Comparison of ENCODE assay signal across 8 mouse cellular contexts in genomic region chr8:80869881-80870328, GRCm38 (mm10). TPM values are rescaled to one million over a fixed set of nuclear protein-coding genes. Genes with fewer than 3 reads are reported as not detected.
DNase-seq lines count a peak whose midpoint lies in the region; ATAC-seq and TF ChIP-seq lines count a peak whose summit lies in the region.

No protein-coding gene starts in this region.

- H3K27me3 ChIP-seq in liver, embryonic 13.5 days: no peaks in the 10 kb centered on the region
- H3K27me3 ChIP-seq in liver, embryonic 11.5 days (replicated peaks; ENCODE audit: control insufficient read depth, insufficient read depth, low read length): no peaks in the 10 kb centered on the region
- no peaks in the 10 kb centered on the region for H3K27me3 ChIP-seq in hindbrain, embryonic 14.5 days (ENCODE audit: control insufficient read depth, insufficient read depth, low read length)
- H3K27me3 ChIP-seq in midbrain, postnatal 0 days (ENCODE audit: insufficient read depth, low read length): no peaks in the 10 kb centered on the region

- H3K9ac ChIP-seq in liver, embryonic 13.5 days: peak overlapping the region; percentile 41; the same call in 1 of the 2 replicates
- no peak overlapping the region for H3K9ac ChIP-seq in liver, embryonic 11.5 days (ENCODE audit: low read depth, low read length)
- no peak overlapping the region for H3K9ac ChIP-seq in hindbrain, embryonic 14.5 days
- no peak overlapping the region for H3K9ac ChIP-seq in midbrain, postnatal 0 days (replicated peaks; ENCODE audit: low read length, poor library complexity, severe bottlenecking)

- WGBS in liver, embryonic 13.5 days (ENCODE audit: insufficient replicate concordance): 83% methylated on average over 11 of the region's 11 CpGs
- WGBS in liver, embryonic 11.5 days: 80% methylated on average over 11 of the region's 11 CpGs
- 51% methylated on average over 11 of the region's 11 CpGs for WGBS in hindbrain, embryonic 14.5 days
- 42% methylated on average over 11 of the region's 11 CpGs for WGBS in midbrain, postnatal 0 days

- peak overlapping the region; percentile 82 for H3K27ac ChIP-seq in liver, embryonic 13.5 days
- H3K27ac ChIP-seq in liver, embryonic 11.5 days (ENCODE audit: low read depth, low read length): no peak overlapping the region
- peak overlapping the region; percentile 71 for H3K27ac ChIP-seq in hindbrain, embryonic 14.5 days
- H3K27ac ChIP-seq in midbrain, postnatal 0 days (ENCODE audit: low read depth, low read length): 0 out of 2 replicates have a peak overlapping the region, but pooled peaks have one; percentile 4

- ATAC-seq in liver, embryonic 13.5 days (ENCODE audit: low read depth): no peak
- ATAC-seq in liver, embryonic 11.5 days (replicated peaks; ENCODE audit: low FRiP score): no peak
- peak; percentile 42; the same call in 1 of the 2 replicates for ATAC-seq in hindbrain, embryonic 14.5 days (ENCODE audit: low FRiP score)
- ATAC-seq in midbrain, postnatal 0 days (ENCODE audit: low FRiP score): peak; percentile 32; the same call in 1 of the 2 replicates

- H3K36me3 ChIP-seq in liver, embryonic 13.5 days: peaks cover 17% of the 10 kb centered on the region
- H3K36me3 ChIP-seq in liver, embryonic 11.5 days (ENCODE audit: control insufficient read depth, insufficient read depth, low read length): peaks cover under 1% of the 10 kb centered on the region; the same call in 1 of the 2 replicates
- no peaks in the 10 kb centered on the region for H3K36me3 ChIP-seq in hindbrain, embryonic 14.5 days (replicated peaks; ENCODE audit: control insufficient read depth, insufficient read depth)
- H3K36me3 ChIP-seq in midbrain, postnatal 0 days (ENCODE audit: insufficient read depth, low read length): no peaks in the 10 kb centered on the region

- peak; percentile 27 to 47 for DNase-seq in cerebellum, postnatal 10 days
- DNase-seq in cerebellum, adult 11 months: no peak
- no peak for DNase-seq in liver, embryonic 13.5 days
- DNase-seq in liver, embryonic 11.5 days (ENCODE audit: low spot score): no peak
- DNase-seq in hindbrain, embryonic 14.5 days (ENCODE audit: low spot score): peak; percentile 46
- DNase-seq in midbrain, postnatal 0 days (ENCODE audit: low spot score): peak; percentile 55
- no peak for DNase-seq in thymus, postnatal 14 days
- DNase-seq in thymus, postnatal 4 days: no peak

- TF ChIP-seq CTCF in midbrain, postnatal 0 days (IDR thresholded peaks at IDR 0.05): no peak

- peak overlapping the region; percentile 87; the same call in 1 of the 2 replicates for H3K4me2 ChIP-seq in liver, embryonic 13.5 days
- no peak overlapping the region for H3K4me2 ChIP-seq in liver, embryonic 11.5 days
- H3K4me2 ChIP-seq in hindbrain, embryonic 14.5 days (replicated peaks): no peak overlapping the region
- no peak overlapping the region for H3K4me2 ChIP-seq in midbrain, postnatal 0 days (ENCODE audit: low read depth, low read length, poor library complexity, severe bottlenecking)

- no peak overlapping the region for H3K4me3 ChIP-seq in liver, embryonic 13.5 days (replicated peaks)
- no peak overlapping the region for H3K4me3 ChIP-seq in liver, embryonic 11.5 days (ENCODE audit: low read depth, low read length)
- no peak overlapping the region for H3K4me3 ChIP-seq in hindbrain, embryonic 14.5 days (replicated peaks; ENCODE audit: low read length)
- H3K4me3 ChIP-seq in midbrain, postnatal 0 days (ENCODE audit: low read depth, low read length): no peak overlapping the region

- no peaks in the 10 kb centered on the region for H3K9me3 ChIP-seq in liver, embryonic 13.5 days (replicated peaks)
- no peaks in the 10 kb centered on the region for H3K9me3 ChIP-seq in liver, embryonic 11.5 days (ENCODE audit: control insufficient read depth, low read length)
- no peaks in the 10 kb centered on the region for H3K9me3 ChIP-seq in hindbrain, embryonic 14.5 days (ENCODE audit: control insufficient read depth, low read length)
- no peaks in the 10 kb centered on the region for H3K9me3 ChIP-seq in midbrain, postnatal 0 days (ENCODE audit: low read length)

- H3K4me1 ChIP-seq in liver, embryonic 13.5 days (replicated peaks): peaks cover 73% of the 10 kb centered on the region
- peaks cover 42% of the 10 kb centered on the region for H3K4me1 ChIP-seq in liver, embryonic 11.5 days (replicated peaks; ENCODE audit: control insufficient read depth, insufficient read depth, low read length)
- peaks cover 21% of the 10 kb centered on the region for H3K4me1 ChIP-seq in hindbrain, embryonic 14.5 days (replicated peaks; ENCODE audit: control insufficient read depth, insufficient read depth, low read length)
- no peaks in the 10 kb centered on the region for H3K4me1 ChIP-seq in midbrain, postnatal 0 days (ENCODE audit: insufficient read depth, low read length)

RNA-seq across cellular contexts. Expression of gene Gab1, which starts 10.4 kb away (rescaled TPM):
- 7.7 and 10.7 TPM in 2 replicates for polyA plus RNA-seq in liver, embryonic 13.5 days (2015; fragmentation: Nextera tagmentation; extraction: Ambion mirVana)
- polyA plus RNA-seq in liver, embryonic 11.5 days (2014; fragmentation: Nextera tagmentation; extraction: Ambion mirVana): 19.5 and 20.6 TPM in 2 replicates
- 16.3 and 16.6 TPM in 2 replicates for polyA plus RNA-seq in hindbrain, embryonic 14.5 days (2014; fragmentation: Nextera tagmentation; extraction: Ambion mirVana)
- 18.3 and 20.5 TPM in 2 replicates for total RNA-seq in midbrain, postnatal 0 days (2014; rRNA removed)
- 8.7 TPM in 2 replicates for polyA plus RNA-seq in midbrain, postnatal 0 days (2015; fragmentation: Nextera tagmentation; extraction: Ambion mirVana)

Comparison
In these comparisons a context has a peak if more than half of its experiments do, and no peak if none do; other contexts are left out.
1. DNase-seq: peak in cerebellum, postnatal 10 days (2 of 2), hindbrain, embryonic 14.5 days (single experiment) and midbrain, postnatal 0 days (single experiment); none in cerebellum, adult 11 months (single experiment), liver, embryonic 13.5 days (single experiment), liver, embryonic 11.5 days (single experiment), thymus, postnatal 14 days (single experiment) and thymus, postnatal 4 days (single experiment).
2. ATAC-seq: peak in hindbrain, embryonic 14.5 days (single experiment) and midbrain, postnatal 0 days (single experiment); none in liver, embryonic 13.5 days (single experiment) and liver, embryonic 11.5 days (single experiment).